Mouse (Mus musculus): ENCODE data around the gene Enthd1. TPM values are rescaled to one million over a fixed set of nuclear protein-coding genes. Genes with fewer than 3 reads are reported as not detected.
A peak's percentile ranks its signal among the peaks of the same experiment; 100 is the strongest.
"Not testable (repeated sequence)": the region's sequence is repeated elsewhere in the genome, so short reads cannot be mapped to it uniquely, and the experiment has no call there.

Gene Enthd1
- polyA plus RNA-seq, 1 experiment = not detected

- peaks cover 37% of the 10 kb centered on the region for H3K4me1 ChIP-seq
- no peaks in the 10 kb centered on the region; the same call in 1 of the 2 replicates for H3K9me3 ChIP-seq
- no peaks in the 10 kb centered on the region for H3K36me3 ChIP-seq (replicated peaks; ENCODE audit: low read length)
- no peak for TF ChIP-seq FLI1 (IDR thresholded peaks at IDR 0.05; ENCODE audit: low read length)
- no peak for TF ChIP-seq GATA1 (IDR thresholded peaks at IDR 0.05; ENCODE audit: borderline replicate concordance, low read length)
- H3K4me3 ChIP-seq (replicated peaks) = peak overlapping the region; percentile 24
- peaks cover 9% of the 10 kb centered on the region for H3K27me3 ChIP-seq (replicated peaks)
Observed at GRCm38 (mm10) chr15:80529955-80530869, 34.7 kb downstream of the Enthd1 start.

DNA sequence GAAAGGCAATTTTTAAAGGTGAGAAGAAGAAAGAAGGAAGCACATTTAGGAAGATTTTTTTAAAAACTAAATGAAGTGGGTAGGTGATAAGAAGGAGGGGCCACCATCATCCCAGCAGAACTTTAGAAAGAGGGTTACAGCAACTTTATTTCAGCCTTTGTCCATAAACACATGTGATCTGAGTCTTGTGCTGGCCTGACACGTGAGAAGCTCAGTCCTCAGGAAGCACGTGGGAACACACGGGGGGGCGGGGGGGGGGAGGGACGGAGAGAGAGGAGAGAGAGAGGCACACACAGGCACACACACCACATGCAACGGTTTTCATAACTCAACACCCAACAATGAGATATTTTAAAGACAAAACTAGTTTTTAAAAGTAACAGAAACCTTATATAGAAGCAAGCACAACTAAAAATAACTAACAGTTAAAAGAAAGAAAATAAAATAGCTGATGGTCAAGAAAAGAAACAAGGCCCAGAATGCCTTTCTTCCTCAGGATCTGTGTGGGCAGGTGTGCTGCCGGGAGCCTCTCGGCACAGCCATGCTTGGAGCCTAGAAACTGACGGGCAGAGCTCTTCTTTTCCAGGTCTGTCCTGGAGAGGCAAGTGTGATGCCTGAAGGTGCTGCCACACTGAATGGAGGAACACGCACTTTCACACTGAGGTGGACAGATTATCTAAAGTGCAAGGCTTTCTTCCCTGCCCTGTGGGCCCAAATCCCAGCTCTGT lies 43.1 kb downstream of the Enthd1 start:
- Histone ChIP-seq H3K4me3 (replicated peaks) (peak overlapping the region; percentile 50), H3K36me3 (replicated peaks; ENCODE audit: low read length) (no peaks in the 10 kb centered on the region), H3K4me1 (peaks cover 44% of the 10 kb centered on the region), H3K27me3 (replicated peaks) (no peaks in the 10 kb centered on the region), H3K9me3 (no peaks in the 10 kb centered on the region; the same call in 1 of the 2 replicates)
- TF ChIP-seq GATA1 (IDR thresholded peaks at IDR 0.05; ENCODE audit: borderline replicate concordance, low read length) = no peak
- no peak for TF ChIP-seq FLI1 (IDR thresholded peaks at IDR 0.05; ENCODE audit: low read length)

DNA sequence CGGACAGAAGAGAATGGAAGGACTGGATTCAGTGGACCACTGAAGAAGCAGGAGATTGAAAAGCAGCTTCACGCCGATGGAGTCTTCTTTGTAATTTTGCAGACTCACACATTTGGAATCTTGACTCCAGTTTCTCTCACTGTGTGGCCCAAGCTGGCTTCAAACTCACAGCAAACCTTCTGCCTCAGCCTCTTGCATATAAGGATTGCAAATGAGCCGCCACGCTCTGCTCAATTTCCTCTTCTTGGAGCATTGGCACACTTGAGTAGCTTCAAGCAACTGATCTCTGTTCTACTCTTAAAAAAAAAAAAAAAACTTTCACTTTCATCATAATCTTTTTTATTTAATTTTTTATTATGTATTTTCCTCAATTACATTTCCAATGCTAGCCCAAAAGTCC lies 45.0 kb downstream of the Enthd1 start:
- H3K4me1 ChIP-seq = peaks cover 52% of the 10 kb centered on the region
- no peak for TF ChIP-seq FLI1 (IDR thresholded peaks at IDR 0.05; ENCODE audit: low read length)
- TF ChIP-seq GATA1 (IDR thresholded peaks at IDR 0.05; ENCODE audit: borderline replicate concordance, low read length) = no peak
- H3K9me3 ChIP-seq = no peaks in the 10 kb centered on the region
- no peaks in the 10 kb centered on the region for H3K27me3 ChIP-seq (replicated peaks)
- H3K4me3 ChIP-seq (replicated peaks) = no peak overlapping the region
- H3K36me3 ChIP-seq (replicated peaks; ENCODE audit: low read length) = no peaks in the 10 kb centered on the region

GRCm38 (mm10) chr15:80518567-80519223 lies 46.3 kb downstream of the Enthd1 start:
- no peaks in the 10 kb centered on the region for H3K36me3 ChIP-seq (replicated peaks; ENCODE audit: low read length)
- no peaks in the 10 kb centered on the region for H3K9me3 ChIP-seq
- H3K4me3 ChIP-seq (replicated peaks) = peak overlapping the region; percentile 67
- H3K27me3 ChIP-seq (replicated peaks) = no peaks in the 10 kb centered on the region
- peaks cover 54% of the 10 kb centered on the region for H3K4me1 ChIP-seq
- TF ChIP-seq FLI1 (IDR thresholded peaks at IDR 0.05; ENCODE audit: low read length) = no peak

- Histone ChIP-seq H3K9me3 (no peaks in the 10 kb centered on the region), H3K4me3 (replicated peaks) (peak overlapping the region; percentile 67), H3K36me3 (replicated peaks; ENCODE audit: low read length) (no peaks in the 10 kb centered on the region), H3K27me3 (replicated peaks) (no peaks in the 10 kb centered on the region), H3K4me1 (peaks cover 58% of the 10 kb centered on the region)
- TF ChIP-seq GATA1 (IDR thresholded peaks at IDR 0.05; ENCODE audit: borderline replicate concordance, low read length) (no peak), FLI1 (IDR thresholded peaks at IDR 0.05; ENCODE audit: low read length) (no peak)
Observed at GRCm38 (mm10) chr15:80517996-80518395, 47.0 kb downstream of the Enthd1 start.

- peaks cover 46% of the 10 kb centered on the region for H3K4me1 ChIP-seq
- H3K9me3 ChIP-seq = no peaks in the 10 kb centered on the region
- no peak for TF ChIP-seq GATA1 (IDR thresholded peaks at IDR 0.05; ENCODE audit: borderline replicate concordance, low read length)
- no peak for TF ChIP-seq FLI1 (IDR thresholded peaks at IDR 0.05; ENCODE audit: low read length)
- no peaks in the 10 kb centered on the region for H3K27me3 ChIP-seq (replicated peaks)
- H3K36me3 ChIP-seq (replicated peaks; ENCODE audit: low read length) = no peaks in the 10 kb centered on the region
- no peak overlapping the region for H3K4me3 ChIP-seq (replicated peaks)
Observed at GRCm38 (mm10) chr15:80516525-80516924, 48.4 kb downstream of the Enthd1 start.

GRCm38 (mm10) chr15:80505086-80505485 lies 59.9 kb downstream of the Enthd1 start:
- peaks cover 19% of the 10 kb centered on the region for H3K4me1 ChIP-seq
- H3K9me3 ChIP-seq = no peaks in the 10 kb centered on the region
- TF ChIP-seq GATA1 (IDR thresholded peaks at IDR 0.05; ENCODE audit: borderline replicate concordance, low read length) (no peak), FLI1 (IDR thresholded peaks at IDR 0.05; ENCODE audit: low read length) (no peak)
- H3K4me3 ChIP-seq (replicated peaks) = no peak overlapping the region
- H3K36me3 ChIP-seq (replicated peaks; ENCODE audit: low read length) = no peaks in the 10 kb centered on the region
- peaks cover 20% of the 10 kb centered on the region for H3K27me3 ChIP-seq (replicated peaks)

DNA sequence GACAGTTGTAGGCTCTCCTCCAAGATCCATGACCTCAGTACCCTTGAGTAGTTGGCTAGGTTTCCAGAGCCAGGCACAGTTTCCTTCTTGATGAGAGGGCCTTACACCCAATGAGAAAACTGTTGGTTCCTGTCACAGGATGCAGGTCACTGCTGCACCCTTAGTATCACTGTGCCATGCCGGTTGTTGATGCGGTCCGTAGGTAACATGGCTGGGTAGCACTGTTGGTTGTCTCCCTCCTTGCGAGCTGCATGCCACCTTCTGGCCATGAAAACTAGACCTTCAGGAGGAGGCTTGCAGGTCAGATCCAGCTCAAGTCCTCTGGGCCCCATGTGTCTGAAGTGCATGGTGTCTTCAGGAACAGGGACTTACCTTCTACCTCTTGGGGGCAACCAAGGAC lies 61.8 kb downstream of the Enthd1 start:
- H3K4me1 ChIP-seq = peaks cover 19% of the 10 kb centered on the region
- H3K9me3 ChIP-seq; H3K4me3 ChIP-seq (replicated peaks); H3K36me3 ChIP-seq (replicated peaks; ENCODE audit: low read length): not testable (repeated sequence)
- peaks cover 24% of the 10 kb centered on the region for H3K27me3 ChIP-seq (replicated peaks)

- Histone ChIP-seq H3K9me3 (no peaks in the 10 kb centered on the region), H3K27me3 (replicated peaks) (peaks cover 21% of the 10 kb centered on the region), H3K4me1 (peaks cover 23% of the 10 kb centered on the region), H3K4me3 (replicated peaks) (no peak overlapping the region), H3K36me3 (replicated peaks; ENCODE audit: low read length) (no peaks in the 10 kb centered on the region)
- TF ChIP-seq FLI1 (IDR thresholded peaks at IDR 0.05; ENCODE audit: low read length) = no peak
- TF ChIP-seq GATA1 (IDR thresholded peaks at IDR 0.05; ENCODE audit: borderline replicate concordance, low read length) = no peak
Observed at GRCm38 (mm10) chr15:80502741-80503140, 62.2 kb downstream of the Enthd1 start.
